Mouse (Mus musculus): Measurements from ENCODE around the gene Kcnt1. TPM values are rescaled to one million over a fixed set of nuclear protein-coding genes. Genes with fewer than 3 reads are reported as not detected.

The Kcnt1 gene
- polyA plus RNA-seq, 1 experiment from 2014 or later: 2.4 TPM

DNA sequence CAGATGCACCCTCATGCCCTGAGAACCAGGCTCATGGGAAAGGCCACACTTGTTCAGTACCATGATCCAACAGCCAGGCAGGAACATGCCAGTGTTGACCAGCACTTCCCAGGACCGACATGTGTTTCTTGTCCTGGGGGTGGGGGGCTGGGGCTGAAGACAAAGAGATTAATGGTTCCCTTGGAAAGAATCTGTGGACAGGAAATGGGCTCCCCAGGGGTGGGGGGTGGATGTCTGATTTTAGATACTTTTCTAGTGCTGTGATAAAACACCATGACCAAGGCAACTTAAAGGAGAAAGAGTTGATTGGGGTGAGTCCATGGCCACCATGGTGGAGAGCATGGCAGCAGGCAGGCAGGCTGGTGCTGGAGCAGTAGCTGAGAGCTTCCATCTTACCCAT, 18.7 kb downstream of the Kcnt1 start:
- 57% methylated on average over 1 of the region's 1 CpGs for WGBS
- ATAC-seq (ENCODE audit: low FRiP score, low read depth): no peak
- Histone ChIP-seq H3K9ac (replicated peaks) (no peak overlapping the region), H3K9me3 (no peaks in the 10 kb centered on the region), H3K4me2 (replicated peaks) (no peak overlapping the region), H3K27me3 (peaks cover 28% of the 10 kb centered on the region), H3K36me3 (no peaks in the 10 kb centered on the region), H3K4me1 (peaks cover 7% of the 10 kb centered on the region), H3K27ac (replicated peaks) (no peak overlapping the region), H3K4me3 (no peak overlapping the region)

DNA sequence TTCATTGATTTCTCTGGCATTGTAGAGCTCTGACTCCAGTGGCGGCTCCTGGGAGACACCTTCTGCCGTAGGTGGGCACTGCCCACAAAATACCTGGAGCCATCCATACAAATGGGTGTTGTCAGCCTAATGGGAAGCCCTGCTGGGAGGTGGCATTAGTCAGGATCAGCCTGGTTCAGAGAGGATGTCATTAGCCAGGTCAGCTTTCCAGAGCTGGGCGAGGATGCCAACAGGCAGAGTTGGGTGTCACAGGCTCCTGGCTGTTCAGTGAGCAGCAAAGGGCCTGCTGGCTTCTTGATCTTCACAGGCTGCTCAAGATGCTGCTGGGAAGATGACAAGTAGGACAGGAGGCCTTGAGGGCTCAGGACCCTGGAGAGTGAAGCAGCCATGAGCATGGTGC, 21.2 kb downstream of the Kcnt1 start:
- Histone ChIP-seq H3K4me3 (no peak overlapping the region), H3K4me2 (replicated peaks) (no peak overlapping the region), H3K9me3 (no peaks in the 10 kb centered on the region), H3K36me3 (no peaks in the 10 kb centered on the region), H3K27ac (replicated peaks) (no peak overlapping the region), H3K9ac (replicated peaks) (no peak overlapping the region), H3K27me3 (peaks cover 6% of the 10 kb centered on the region; the same call in 1 of the 2 replicates), H3K4me1 (no peaks in the 10 kb centered on the region)
- WGBS: 88% methylated on average over 3 of the region's 3 CpGs
- no peak for ATAC-seq (ENCODE audit: low FRiP score, low read depth)

DNA sequence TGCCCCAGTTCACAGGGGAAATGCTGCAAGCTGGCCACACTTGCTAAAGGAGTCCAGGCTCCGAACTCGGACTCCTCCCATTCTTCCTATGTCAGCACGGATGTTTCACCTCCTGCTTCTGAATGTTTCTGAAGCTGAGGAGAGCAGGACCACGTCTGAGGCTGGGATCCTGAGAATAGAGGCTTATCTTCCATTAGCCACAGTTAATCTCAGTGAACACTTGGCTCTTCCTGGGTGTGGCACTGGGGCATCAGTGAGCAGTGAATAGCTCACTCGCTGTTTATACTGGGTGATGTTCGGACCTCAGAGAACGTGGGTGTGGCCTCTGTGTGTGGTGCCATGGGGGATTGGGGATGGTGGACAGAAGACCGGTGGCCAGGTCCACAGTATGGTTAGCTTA, 23.7 kb downstream of the Kcnt1 start:
- Histone ChIP-seq H3K4me2 (replicated peaks) (no peak overlapping the region), H3K9me3 (no peaks in the 10 kb centered on the region), H3K4me3 (no peak overlapping the region), H3K27ac (replicated peaks) (no peak overlapping the region), H3K27me3 (peaks cover 2% of the 10 kb centered on the region; the same call in 1 of the 2 replicates), H3K9ac (replicated peaks) (no peak overlapping the region), H3K4me1 (no peaks in the 10 kb centered on the region), H3K36me3 (no peaks in the 10 kb centered on the region)
- ATAC-seq (ENCODE audit: low FRiP score, low read depth): no peak
- 68% methylated on average over 8 of the region's 8 CpGs for WGBS

DNA sequence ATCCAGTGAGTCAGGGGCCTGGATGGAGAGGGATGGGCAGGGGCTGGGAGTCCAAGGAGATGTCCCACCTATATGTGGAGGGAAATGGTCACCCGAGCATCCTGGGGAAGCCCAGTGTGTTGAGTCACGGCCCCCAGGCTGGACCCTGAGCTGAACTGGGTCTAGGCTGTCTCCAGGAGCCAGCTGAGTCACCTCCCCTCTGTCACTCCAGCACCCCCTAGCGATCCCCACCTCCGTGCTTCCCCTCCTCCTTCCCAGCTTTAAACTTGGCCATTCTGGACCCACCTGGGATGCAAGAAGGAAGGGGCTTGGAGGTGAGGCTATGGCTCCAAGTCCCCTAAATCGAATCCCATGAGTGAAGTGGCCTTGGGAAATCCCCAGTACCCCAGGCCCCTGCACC, 24.6 kb downstream of the Kcnt1 start:
- no peaks in the 10 kb centered on the region for H3K36me3 ChIP-seq
- H3K4me3 ChIP-seq: no peak overlapping the region
- no peaks in the 10 kb centered on the region for H3K27me3 ChIP-seq
- no peak overlapping the region for H3K9ac ChIP-seq (replicated peaks)
- 63% methylated on average over 5 of the region's 5 CpGs for WGBS
- no peak for ATAC-seq (ENCODE audit: low FRiP score, low read depth)
- no peak overlapping the region for H3K4me2 ChIP-seq (replicated peaks)
- no peaks in the 10 kb centered on the region for H3K9me3 ChIP-seq
- H3K4me1 ChIP-seq: no peaks in the 10 kb centered on the region
- H3K27ac ChIP-seq (replicated peaks): no peak overlapping the region

DNA sequence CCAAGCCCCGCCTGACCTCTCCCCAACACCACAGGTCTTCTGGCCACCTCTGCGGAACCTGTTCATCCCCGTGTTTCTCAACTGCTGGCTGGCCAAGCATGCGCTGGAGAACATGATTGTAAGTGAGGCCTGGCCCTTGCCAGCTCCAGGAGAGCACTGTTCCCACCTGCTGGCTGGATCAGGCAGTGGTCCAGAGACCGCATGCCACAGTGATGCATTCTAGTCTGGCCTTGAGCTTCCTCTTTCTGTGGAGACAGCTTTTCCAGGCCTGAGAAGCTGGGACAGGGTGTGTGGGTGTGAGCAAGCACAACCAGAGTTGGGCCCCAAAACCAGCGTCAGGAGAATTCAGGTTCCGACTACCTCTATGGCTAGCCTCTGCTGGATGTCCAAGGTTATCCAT, 28.9 kb downstream of the Kcnt1 start:
- 84% methylated on average over 7 of the region's 7 CpGs for WGBS
- Histone ChIP-seq H3K4me2 (replicated peaks) (no peak overlapping the region), H3K4me1 (no peaks in the 10 kb centered on the region), H3K36me3 (no peaks in the 10 kb centered on the region), H3K27me3 (no peaks in the 10 kb centered on the region), H3K4me3 (no peak overlapping the region), H3K9ac (replicated peaks) (no peak overlapping the region), H3K9me3 (no peaks in the 10 kb centered on the region), H3K27ac (replicated peaks) (no peak overlapping the region)
- no peak for ATAC-seq (ENCODE audit: low FRiP score, low read depth)

DNA sequence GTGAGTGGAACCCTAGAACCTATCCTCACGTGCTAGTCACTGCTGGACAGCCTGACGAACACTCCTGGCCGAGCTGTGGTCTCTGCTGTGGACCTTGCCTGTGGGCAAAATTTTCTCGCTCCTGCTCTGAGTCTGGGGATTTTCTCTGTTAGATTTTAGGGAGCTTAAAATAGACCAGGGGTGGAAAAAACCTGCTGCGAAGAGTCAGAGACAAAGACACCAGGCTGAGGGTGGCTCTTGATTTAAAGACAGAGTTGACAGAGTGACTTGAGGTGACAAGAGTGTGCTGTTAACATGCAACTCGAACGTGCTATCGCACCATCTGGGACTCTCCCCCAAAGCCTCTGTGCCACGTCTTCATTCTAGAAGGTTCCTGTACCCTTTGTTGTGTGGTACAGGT, 35.4 kb downstream of the Kcnt1 start:
- Histone ChIP-seq H3K9ac (replicated peaks) (no peak overlapping the region), H3K36me3 (no peaks in the 10 kb centered on the region), H3K9me3 (no peaks in the 10 kb centered on the region), H3K27me3 (no peaks in the 10 kb centered on the region), H3K27ac (replicated peaks) (no peak overlapping the region), H3K4me3 (no peak overlapping the region), H3K4me1 (no peaks in the 10 kb centered on the region), H3K4me2 (replicated peaks) (no peak overlapping the region)
- no peak for ATAC-seq (ENCODE audit: low FRiP score, low read depth)
- 79% methylated on average over 9 of the region's 9 CpGs for WGBS

DNA sequence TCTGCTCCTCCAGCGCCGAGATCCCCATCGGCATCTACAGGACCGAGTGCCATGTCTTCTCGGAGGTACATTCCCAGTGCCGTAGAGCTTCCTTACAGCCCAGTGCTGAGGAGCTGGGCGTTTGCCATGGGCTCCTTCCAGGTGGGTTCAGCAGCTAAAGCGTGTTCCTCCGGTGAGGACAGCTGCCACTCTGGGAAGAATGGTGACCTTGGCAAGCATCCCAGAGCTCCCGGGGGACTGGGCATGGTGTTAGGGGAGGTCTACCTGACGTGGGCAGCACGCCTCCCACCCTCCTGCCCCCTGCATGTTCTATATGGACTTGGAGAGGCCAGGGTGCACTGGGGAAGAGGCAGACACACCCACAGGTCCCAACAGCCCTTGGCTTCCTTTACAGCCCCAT, 46.3 kb downstream of the Kcnt1 start:
- ATAC-seq (ENCODE audit: low FRiP score, low read depth): no peak
- no peaks in the 10 kb centered on the region for H3K36me3 ChIP-seq
- H3K9ac ChIP-seq (replicated peaks): no peak overlapping the region
- no peaks in the 10 kb centered on the region for H3K4me1 ChIP-seq
- H3K9me3 ChIP-seq: no peaks in the 10 kb centered on the region
- no peak overlapping the region for H3K4me2 ChIP-seq (replicated peaks)
- 84% methylated on average over 12 of the region's 12 CpGs for WGBS
- no peaks in the 10 kb centered on the region for H3K27me3 ChIP-seq
- no peak overlapping the region for H3K4me3 ChIP-seq
- no peak overlapping the region for H3K27ac ChIP-seq (replicated peaks)

DNA sequence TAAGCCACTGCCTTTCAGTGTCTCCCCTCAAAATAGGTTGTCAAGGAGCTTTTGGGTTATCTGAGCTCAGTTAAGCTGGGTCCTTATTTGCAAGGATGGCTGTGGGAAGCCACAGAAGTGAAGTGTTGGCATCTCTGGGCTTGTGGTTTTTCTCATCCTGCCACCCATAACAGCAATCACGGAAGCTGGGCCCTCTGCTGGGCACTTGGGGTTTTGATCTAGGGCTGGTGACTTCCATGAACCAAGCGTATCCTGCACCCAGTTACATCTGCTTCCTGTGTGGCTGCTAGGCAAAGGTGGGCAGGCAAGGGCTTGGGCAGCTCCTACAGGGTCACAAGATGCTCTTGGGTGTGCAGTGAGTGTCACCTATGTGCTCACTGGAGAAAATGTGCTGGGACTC, 49.7 kb downstream of the Kcnt1 start:
- 55% methylated on average over 2 of the region's 2 CpGs for WGBS
- Histone ChIP-seq H3K9me3 (no peaks in the 10 kb centered on the region), H3K4me1 (no peaks in the 10 kb centered on the region), H3K4me2 (replicated peaks) (no peak overlapping the region), H3K36me3 (no peaks in the 10 kb centered on the region), H3K27ac (replicated peaks) (no peak overlapping the region), H3K9ac (replicated peaks) (no peak overlapping the region), H3K4me3 (no peak overlapping the region), H3K27me3 (no peaks in the 10 kb centered on the region)
- ATAC-seq (ENCODE audit: low FRiP score, low read depth): no peak

DNA sequence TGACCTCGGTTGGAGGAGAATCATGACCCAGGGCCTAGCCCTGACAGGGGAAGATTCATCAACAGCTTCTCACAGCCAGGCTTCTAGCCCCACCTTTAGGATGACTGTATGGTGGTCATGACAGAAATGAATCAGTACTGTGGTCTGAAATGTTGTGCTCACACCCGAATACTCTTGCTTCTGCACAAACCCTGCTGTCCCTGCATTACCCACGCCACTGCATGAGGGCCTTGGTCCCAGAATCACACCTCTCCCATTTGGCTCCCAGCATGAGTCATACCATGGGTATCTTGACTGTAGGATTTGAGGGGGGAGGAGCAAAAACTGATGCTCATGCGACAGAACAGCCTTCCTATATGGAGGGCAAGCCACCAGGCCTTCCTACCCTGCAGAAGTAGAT, 50.7 kb downstream of the Kcnt1 start:
- H3K36me3 ChIP-seq: no peaks in the 10 kb centered on the region
- H3K9ac ChIP-seq (replicated peaks): no peak overlapping the region
- no peaks in the 10 kb centered on the region for H3K27me3 ChIP-seq
- no peak overlapping the region for H3K4me3 ChIP-seq
- H3K4me1 ChIP-seq: no peaks in the 10 kb centered on the region
- no peak overlapping the region for H3K4me2 ChIP-seq (replicated peaks)
- ATAC-seq (ENCODE audit: low FRiP score, low read depth): no peak
- H3K9me3 ChIP-seq: no peaks in the 10 kb centered on the region
- no peak overlapping the region for H3K27ac ChIP-seq (replicated peaks)
- WGBS: 86% methylated on average over 4 of the region's 4 CpGs

DNA sequence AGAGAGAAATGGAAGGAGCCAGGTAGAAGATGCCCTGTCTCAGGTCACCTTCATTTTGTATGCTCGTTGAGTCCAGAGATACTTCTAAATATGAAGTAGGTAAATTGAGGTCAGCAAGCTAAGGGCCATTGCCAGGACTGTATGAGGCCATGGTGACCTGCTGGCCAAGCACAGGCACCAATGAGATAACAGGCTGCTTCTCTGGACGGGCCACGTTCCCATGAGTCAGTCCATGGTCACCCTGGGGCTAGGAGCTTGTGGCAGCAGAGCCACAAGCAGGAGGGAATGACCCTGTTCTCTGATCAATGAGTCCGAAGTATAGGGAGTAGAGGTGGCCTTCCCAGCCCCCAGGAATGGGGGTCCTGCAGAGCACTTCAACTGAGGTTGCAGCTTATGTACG, 51.3 kb downstream of the Kcnt1 start:
- H3K9ac ChIP-seq (replicated peaks): no peak overlapping the region
- no peaks in the 10 kb centered on the region for H3K9me3 ChIP-seq
- H3K27ac ChIP-seq (replicated peaks): no peak overlapping the region
- no peaks in the 10 kb centered on the region for H3K4me1 ChIP-seq
- no peaks in the 10 kb centered on the region for H3K27me3 ChIP-seq
- no peak overlapping the region for H3K4me3 ChIP-seq
- WGBS: 81% methylated on average over 5 of the region's 5 CpGs
- H3K36me3 ChIP-seq: no peaks in the 10 kb centered on the region
- no peak for ATAC-seq (ENCODE audit: low FRiP score, low read depth)
- no peak overlapping the region for H3K4me2 ChIP-seq (replicated peaks)

DNA sequence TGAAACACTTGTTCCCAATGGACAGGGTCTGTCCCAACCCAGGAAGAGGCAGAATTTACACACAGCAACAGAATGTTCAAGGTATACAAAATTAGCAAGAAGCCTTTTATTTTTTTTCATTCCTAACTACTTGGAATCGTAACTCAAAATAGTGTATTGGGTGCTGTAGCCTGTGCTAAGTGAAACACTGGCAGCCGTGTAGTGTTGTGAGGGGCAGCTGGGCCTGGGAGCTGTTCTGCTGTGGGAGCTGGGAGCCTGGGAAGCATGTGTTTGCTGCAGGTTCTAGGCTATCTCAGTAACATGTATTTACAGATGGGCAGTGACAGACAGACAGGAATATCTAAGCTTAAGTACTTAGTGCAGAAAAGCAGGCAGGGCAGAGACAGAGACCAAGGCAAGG, 54.9 kb downstream of the Kcnt1 start:
- H3K4me1 ChIP-seq: no peaks in the 10 kb centered on the region
- no peaks in the 10 kb centered on the region for H3K27me3 ChIP-seq
- WGBS: 93% methylated on average over 2 of the region's 2 CpGs
- ATAC-seq (ENCODE audit: low FRiP score, low read depth): no peak
- H3K9ac ChIP-seq (replicated peaks): no peak overlapping the region
- H3K4me3 ChIP-seq: no peak overlapping the region
- H3K27ac ChIP-seq (replicated peaks): no peak overlapping the region
- no peak overlapping the region for H3K4me2 ChIP-seq (replicated peaks)
- H3K36me3 ChIP-seq: 0 out of 2 replicates have a peak, but pooled peaks cover 7% of the 10 kb centered on the region
- no peaks in the 10 kb centered on the region for H3K9me3 ChIP-seq

DNA sequence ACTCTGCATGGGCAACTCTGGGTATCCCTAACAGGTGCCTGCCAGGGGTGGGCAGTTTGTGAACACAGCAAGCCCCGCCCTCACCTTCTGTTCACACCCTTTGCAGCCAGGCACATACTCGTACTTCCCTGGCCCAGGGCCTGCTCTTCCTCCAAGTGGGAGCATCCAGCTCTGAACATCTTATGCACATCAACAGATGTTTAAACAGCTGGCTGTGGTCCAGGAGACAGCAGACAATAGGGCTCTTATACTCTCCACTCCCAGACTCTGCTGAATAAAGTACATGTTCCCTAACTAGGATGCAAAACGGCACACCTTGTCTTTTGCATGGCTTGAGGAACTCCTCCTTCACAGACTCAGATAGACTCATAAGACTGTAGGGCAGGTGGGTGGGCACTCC, 56.4 kb downstream of the Kcnt1 start:
- WGBS: 76% methylated on average over 3 of the region's 3 CpGs
- no peaks in the 10 kb centered on the region for H3K9me3 ChIP-seq
- H3K4me2 ChIP-seq (replicated peaks): no peak overlapping the region
- H3K27me3 ChIP-seq: no peaks in the 10 kb centered on the region
- no peak overlapping the region for H3K4me3 ChIP-seq
- no peak for ATAC-seq (ENCODE audit: low FRiP score, low read depth)
- no peaks in the 10 kb centered on the region for H3K4me1 ChIP-seq
- H3K9ac ChIP-seq (replicated peaks): no peak overlapping the region
- H3K27ac ChIP-seq (replicated peaks): no peak overlapping the region
- peaks cover 15% of the 10 kb centered on the region; the same call in 1 of the 2 replicates for H3K36me3 ChIP-seq

DNA sequence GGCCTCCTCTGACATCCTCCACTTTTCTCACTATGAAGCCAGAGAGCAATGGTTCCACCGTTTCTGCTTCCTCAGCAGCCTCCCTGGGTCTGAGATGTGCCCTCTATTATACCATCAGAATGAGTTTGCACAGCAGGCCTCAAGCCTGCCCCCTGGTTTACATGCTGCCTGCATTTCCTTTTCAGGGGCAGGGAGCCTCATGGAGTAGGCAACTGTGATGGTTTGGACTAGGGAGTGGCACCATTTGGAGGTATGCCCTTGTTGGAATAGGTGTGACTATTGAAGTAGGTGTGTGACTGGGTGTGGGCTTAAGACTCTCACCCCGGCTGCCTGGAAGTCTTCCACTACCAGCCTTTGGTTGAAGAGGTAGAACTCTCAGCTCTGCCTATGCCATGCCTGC, 60.3 kb downstream of the Kcnt1 start:
- no peak overlapping the region for H3K27ac ChIP-seq (replicated peaks)
- H3K4me2 ChIP-seq (replicated peaks): no peak overlapping the region
- peaks cover 50% of the 10 kb centered on the region for H3K36me3 ChIP-seq
- H3K4me3 ChIP-seq: no peak overlapping the region
- H3K4me1 ChIP-seq: no peaks in the 10 kb centered on the region
- H3K9ac ChIP-seq (replicated peaks): no peak overlapping the region
- no peaks in the 10 kb centered on the region for H3K27me3 ChIP-seq
- ATAC-seq (ENCODE audit: low FRiP score, low read depth): no peak
- H3K9me3 ChIP-seq: no peaks in the 10 kb centered on the region
- 86% methylated on average over 2 of the region's 2 CpGs for WGBS
